Comparison of ENCODE assay signal across 15 mouse cellular contexts in the genomic region with DNA sequence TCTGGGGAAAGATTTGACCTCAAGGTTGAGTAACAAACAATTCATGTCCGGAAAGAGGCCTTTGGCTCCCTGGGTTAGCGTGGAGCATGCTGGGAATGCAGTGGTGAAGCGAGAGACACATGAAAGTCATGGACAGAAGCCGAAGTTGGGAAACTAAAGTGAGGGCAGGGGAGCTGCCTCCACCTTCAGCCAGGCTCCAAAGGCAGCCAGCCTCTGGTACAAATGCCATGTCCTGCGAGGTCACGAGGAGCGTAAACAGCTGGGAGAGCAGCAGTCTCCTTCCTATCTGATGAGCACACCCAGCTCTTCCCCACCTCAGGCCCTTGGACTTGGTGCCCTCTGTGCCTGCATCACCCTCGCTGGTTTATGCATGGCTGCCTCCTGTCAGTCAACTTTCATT.
DNase-seq lines count a peak whose midpoint lies in the region; ATAC-seq and TF ChIP-seq lines count a peak whose summit lies in the region.
"Had no signal": no experiment of that assay in that cellular context is flagged by ENCODE, and none has a peak within 500 bp of the region (broad histone marks: within the 10 kb centered on the region; RNA-seq: fewer than 3 reads in every experiment).

No protein-coding gene starts in this region.

- H3K27me3 ChIP-seq in liver, postnatal 0 days (ENCODE audit: insufficient read depth, low read length), result no peaks in the 10 kb centered on the region
- no peaks in the 10 kb centered on the region for H3K27me3 ChIP-seq in liver, embryonic 12.5 days (replicated peaks)
- H3K27me3 ChIP-seq in intestine, embryonic 15.5 days (replicated peaks), result no peaks in the 10 kb centered on the region
- no peaks in the 10 kb centered on the region for H3K27me3 ChIP-seq in small intestine, adult 2 months (ENCODE audit: control insufficient read depth, insufficient read depth, low read length)
- H3K27me3 ChIP-seq in forebrain, postnatal 0 days (ENCODE audit: insufficient read depth, low read length), result no peaks in the 10 kb centered on the region
- H3K27me3 ChIP-seq: stomach, embryonic 15.5 days had no signal

- no peaks in the 10 kb centered on the region for H3K36me3 ChIP-seq in liver, postnatal 0 days (replicated peaks; ENCODE audit: insufficient read depth, low read length)
- H3K36me3 ChIP-seq in liver, embryonic 12.5 days, result no peaks in the 10 kb centered on the region
- H3K36me3 ChIP-seq in intestine, embryonic 15.5 days, result no peaks in the 10 kb centered on the region
- H3K36me3 ChIP-seq in small intestine, adult 2 months (ENCODE audit: control insufficient read depth, insufficient read depth, low read length), result no peaks in the 10 kb centered on the region
- H3K36me3 ChIP-seq in forebrain, postnatal 0 days (ENCODE audit: insufficient read depth), result no peaks in the 10 kb centered on the region
- H3K36me3 ChIP-seq: stomach, embryonic 15.5 days had no signal

- no peak for TF ChIP-seq EP300 in liver, postnatal 0 days (IDR thresholded peaks at IDR 0.05; ENCODE audit: low read depth)

- H3K9ac ChIP-seq in liver, postnatal 0 days (replicated peaks), result no peak overlapping the region
- H3K9ac ChIP-seq in liver, embryonic 12.5 days, result no peak overlapping the region
- H3K9ac ChIP-seq in intestine, embryonic 15.5 days, result no peak overlapping the region
- H3K9ac ChIP-seq in forebrain, postnatal 0 days, result no peak overlapping the region
- H3K9ac ChIP-seq: stomach, embryonic 15.5 days had no signal

- ATAC-seq in liver, postnatal 0 days, result peak; percentile 36
- ATAC-seq in liver, embryonic 12.5 days, result no peak
- ATAC-seq in intestine, embryonic 15.5 days, result peak; percentile 78
- ATAC-seq in forebrain, postnatal 0 days, result no peak
- ATAC-seq: forebrain, embryonic 14.5 days had no signal

- H3K4me1 ChIP-seq in liver, postnatal 0 days (ENCODE audit: insufficient read depth), result peaks cover 3% of the 10 kb centered on the region; the same call in 1 of the 2 replicates
- no peaks in the 10 kb centered on the region for H3K4me1 ChIP-seq in liver, embryonic 12.5 days
- H3K4me1 ChIP-seq in intestine, embryonic 15.5 days (replicated peaks), result no peaks in the 10 kb centered on the region
- H3K4me1 ChIP-seq in small intestine, adult 2 months (ENCODE audit: control insufficient read depth, insufficient read depth, insufficient read length, low read length), result peaks cover 20% of the 10 kb centered on the region; the same call in 1 of the 2 replicates
- H3K4me1 ChIP-seq in forebrain, postnatal 0 days (ENCODE audit: insufficient read depth), result no peaks in the 10 kb centered on the region
- H3K4me1 ChIP-seq: stomach, embryonic 15.5 days had no signal

- no peak overlapping the region for H3K4me3 ChIP-seq in liver, postnatal 0 days (ENCODE audit: low read depth, low read length)
- no peak overlapping the region for H3K4me3 ChIP-seq in liver, embryonic 12.5 days
- no peak overlapping the region for H3K4me3 ChIP-seq in intestine, embryonic 15.5 days (replicated peaks)
- H3K4me3 ChIP-seq in small intestine, adult 2 months (ENCODE audit: low read depth, low read length), result no peak overlapping the region
- no peak overlapping the region for H3K4me3 ChIP-seq in forebrain, postnatal 0 days (ENCODE audit: low read depth, low read length)
- H3K4me3 ChIP-seq: erythroblast, embryonic 14.5 days; layer of hippocampus, adult 2 months; stomach, embryonic 15.5 days had no signal

- H3K4me2 ChIP-seq in liver, postnatal 0 days (ENCODE audit: low read depth, low read length), result no peak overlapping the region
- H3K4me2 ChIP-seq in liver, embryonic 12.5 days, result no peak overlapping the region
- H3K4me2 ChIP-seq in intestine, embryonic 15.5 days (replicated peaks), result no peak overlapping the region
- H3K4me2 ChIP-seq in forebrain, postnatal 0 days (ENCODE audit: low read depth), result no peak overlapping the region
- H3K4me2 ChIP-seq: stomach, embryonic 15.5 days had no signal

- no peak for TF ChIP-seq CTCF in liver, postnatal 0 days (IDR thresholded peaks at IDR 0.05; ENCODE audit: low read depth)
- no peak for TF ChIP-seq CTCF in small intestine, adult 2 months (IDR thresholded peaks at IDR 0.05; ENCODE audit: extremely low read depth, insufficient read length, insufficient replicate concordance, low read depth, low read length)
- TF ChIP-seq CTCF in forebrain, postnatal 0 days (IDR thresholded peaks at IDR 0.05; ENCODE audit: low read depth), result no peak

- H3K9me3 ChIP-seq in liver, postnatal 0 days (ENCODE audit: low read length), result peaks cover 5% of the 10 kb centered on the region; the same call in 1 of the 2 replicates
- 0 out of 2 replicates have a peak, but pooled peaks cover 4% of the 10 kb centered on the region for H3K9me3 ChIP-seq in liver, embryonic 12.5 days (replicated peaks)
- no peaks in the 10 kb centered on the region for H3K9me3 ChIP-seq in intestine, embryonic 15.5 days
- H3K9me3 ChIP-seq in forebrain, postnatal 0 days (ENCODE audit: low read length), result no peaks in the 10 kb centered on the region
- H3K9me3 ChIP-seq: stomach, embryonic 15.5 days had no signal

- no peak overlapping the region for H3K27ac ChIP-seq in liver, postnatal 0 days (ENCODE audit: low read depth)
- no peak overlapping the region for H3K27ac ChIP-seq in liver, embryonic 12.5 days
- H3K27ac ChIP-seq in intestine, embryonic 15.5 days, result no peak overlapping the region
- peak overlapping the region; percentile 89 for H3K27ac ChIP-seq in small intestine, adult 2 months (ENCODE audit: insufficient read depth, low read depth, low read length)
- H3K27ac ChIP-seq in forebrain, postnatal 0 days (ENCODE audit: low read depth, low read length), result no peak overlapping the region
- H3K27ac ChIP-seq: layer of hippocampus, adult 2 months; macrophage; stomach, embryonic 15.5 days had no signal

- 42% methylated on average over 8 of the region's 8 CpGs for WGBS in liver, postnatal 0 days (ENCODE audit: insufficient replicate concordance)
- WGBS in liver, embryonic 12.5 days (ENCODE audit: insufficient replicate concordance), result 62% methylated on average over 8 of the region's 8 CpGs
- 59% methylated on average over 8 of the region's 8 CpGs for WGBS in intestine, embryonic 15.5 days
- 41% methylated on average over 8 of the region's 8 CpGs for WGBS in small intestine, adult 2 months
- 84% methylated on average over 8 of the region's 8 CpGs for whole genome bisulfite sequencing in forebrain, postnatal 0 days

- DNase-seq in liver, postnatal 0 days, result peak; percentile 17
- peak; percentile 33 for DNase-seq in kidney, postnatal 10 days
- DNase-seq in forebrain, postnatal 0 days, result no peak
- DNase-seq in layer of hippocampus, adult 8-10 months (ENCODE audit: low spot score in 2 of 2), result no peak
- DNase-seq: cerebellum, adult 2 months; lung, adult 2 months; midbrain, embryonic 14.5 days had no signal

- TF ChIP-seq POLR2A in small intestine, adult 2 months (IDR thresholded peaks at IDR 0.05; ENCODE audit: low read depth, low read length), result no peak

Comparison
In these comparisons a context has a peak if more than half of its experiments do, and no peak if none do; other contexts are left out.
1. ATAC-seq: peak in liver, postnatal 0 days (single experiment) and intestine, embryonic 15.5 days (single experiment); none in liver, embryonic 12.5 days (single experiment) and forebrain, postnatal 0 days (single experiment).
2. DNase-seq: peak in liver, postnatal 0 days (single experiment) and kidney, postnatal 10 days (single experiment); none in forebrain, postnatal 0 days (single experiment) and layer of hippocampus, adult 8-10 months (0 of 2).